Mouse (Mus musculus) MN1 (cell line): Measurements from ENCODE around the gene Armh2.

Experiments used
- DNase-seq: peaks from one replicate; pipeline ENCODE4 v3.0.0-alpha.2; 2016; ENCODE audit warnings: low spot score

Armh2 gene

GRCm38 (mm10) chr13:24741028-24741427 lies at the start of gene Armh2:
Gene Armh2 (plus strand): TSS chr13:24741232.
- no peak for DNase-seq

DNA sequence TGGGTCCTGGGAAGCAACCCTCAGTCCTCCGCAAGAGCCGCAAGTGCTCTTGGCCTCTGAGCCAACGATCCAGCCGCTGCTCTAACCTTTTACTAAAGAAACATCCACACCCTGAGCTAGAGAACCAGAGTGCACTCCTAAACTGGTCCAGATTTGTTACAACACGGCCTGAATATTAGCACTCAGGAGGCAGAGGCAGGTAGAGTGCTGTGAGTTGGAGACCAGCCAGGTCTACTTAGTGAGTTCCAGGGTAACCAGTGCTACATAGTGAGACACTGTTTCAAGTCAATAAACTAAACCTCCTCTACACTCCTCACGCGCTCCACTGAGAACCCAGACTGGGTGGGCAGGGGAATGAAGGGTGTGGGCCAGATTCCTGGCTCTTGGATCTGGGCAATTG lies 47.7 kb upstream of the Armh2 start:
- DNase-seq = no peak

DNA sequence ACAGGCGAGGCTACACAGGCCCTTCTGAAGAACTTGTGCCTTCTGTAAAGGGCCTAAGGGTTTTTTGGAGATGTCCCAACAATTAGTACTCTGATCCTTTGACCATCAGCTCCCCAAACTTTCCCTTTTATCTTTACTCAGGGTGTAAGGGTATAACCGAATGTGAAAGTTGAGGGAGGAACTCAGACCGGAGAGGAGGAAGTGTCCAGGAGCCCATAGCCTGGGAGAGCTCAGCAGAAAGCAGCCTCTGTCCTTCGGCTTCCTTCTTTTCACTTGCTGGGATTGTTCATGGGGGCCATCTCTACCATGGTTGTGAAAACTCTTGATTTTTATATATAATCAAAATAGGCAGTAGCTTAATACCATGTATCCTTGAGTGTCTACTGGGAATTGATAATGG lies 42.3 kb upstream of the Armh2 start:
- no peak for DNase-seq

DNA sequence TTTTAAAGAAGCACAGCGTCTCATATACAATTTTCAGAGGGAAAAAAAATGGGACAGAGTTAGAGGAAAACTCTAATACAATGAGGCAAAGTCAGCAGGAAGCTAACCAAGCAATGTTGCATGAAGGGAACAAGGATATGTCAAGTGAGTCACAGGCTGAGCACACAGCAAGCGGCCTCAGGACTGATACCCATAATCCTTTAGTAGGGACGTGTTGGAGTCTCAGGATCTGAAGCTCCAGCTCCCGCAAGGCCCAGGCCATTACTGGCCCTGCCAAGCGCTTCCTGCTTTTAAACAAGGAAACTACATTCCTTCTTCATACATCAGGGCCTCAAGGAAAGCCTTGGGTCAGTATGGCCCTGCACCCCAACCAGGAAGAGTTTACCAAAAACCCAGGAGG lies 38.9 kb upstream of the Armh2 start:
- no peak for DNase-seq

- DNase-seq = no peak
Observed at GRCm38 (mm10) chr13:24709656-24710396, 31.2 kb upstream of the Armh2 start.

DNA sequence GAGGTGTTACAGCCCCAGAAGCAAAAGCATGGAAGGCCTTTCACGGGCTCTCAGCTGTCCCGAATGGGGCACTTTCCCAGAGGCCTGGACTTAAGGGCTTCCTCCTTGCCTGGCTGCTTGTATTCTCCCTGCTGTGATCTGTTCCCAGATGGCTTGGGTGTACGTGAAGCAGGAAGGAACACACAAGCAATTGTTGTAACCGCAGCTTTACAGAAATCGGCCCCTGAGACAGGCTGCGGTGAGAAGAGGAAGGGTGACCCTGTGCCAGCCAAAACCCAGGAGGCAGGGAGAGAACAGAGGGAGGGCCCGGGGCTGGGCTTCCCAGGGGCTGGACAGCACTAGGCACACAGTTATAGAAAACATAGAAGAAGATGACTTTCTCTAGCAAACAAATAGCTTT lies 30.1 kb upstream of the Armh2 start:
- no peak for DNase-seq

DNA sequence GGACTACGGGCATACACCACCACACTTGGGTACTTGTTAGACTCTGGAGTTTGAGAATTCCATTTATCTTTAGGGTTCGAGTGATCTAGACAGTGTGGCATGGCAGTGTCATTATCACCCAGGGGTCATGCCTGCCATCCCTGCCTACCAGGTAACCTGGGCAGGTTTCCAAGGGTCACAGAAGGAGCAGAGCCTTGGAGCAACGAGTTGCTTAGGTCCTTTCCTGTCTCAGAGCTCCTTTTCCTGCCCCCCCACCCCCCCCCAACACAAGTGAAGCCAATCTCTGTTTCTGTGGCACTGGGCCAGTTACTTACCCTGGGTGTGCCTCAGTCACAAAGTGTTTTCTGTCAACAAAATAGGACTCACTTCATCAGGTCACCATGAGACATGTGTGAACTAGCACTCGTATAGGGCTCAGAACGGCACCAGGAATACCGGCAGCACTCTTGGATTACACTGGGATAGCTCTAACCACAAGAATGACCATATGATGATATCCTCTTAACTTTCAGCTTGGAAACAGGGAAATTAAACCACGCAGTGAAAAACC lies 28.4 kb upstream of the Armh2 start:
- DNase-seq = no peak

- DNase-seq = peak; percentile 77
Observed at GRCm38 (mm10) chr13:24713434-24714000, 27.5 kb upstream of the Armh2 start.

DNA sequence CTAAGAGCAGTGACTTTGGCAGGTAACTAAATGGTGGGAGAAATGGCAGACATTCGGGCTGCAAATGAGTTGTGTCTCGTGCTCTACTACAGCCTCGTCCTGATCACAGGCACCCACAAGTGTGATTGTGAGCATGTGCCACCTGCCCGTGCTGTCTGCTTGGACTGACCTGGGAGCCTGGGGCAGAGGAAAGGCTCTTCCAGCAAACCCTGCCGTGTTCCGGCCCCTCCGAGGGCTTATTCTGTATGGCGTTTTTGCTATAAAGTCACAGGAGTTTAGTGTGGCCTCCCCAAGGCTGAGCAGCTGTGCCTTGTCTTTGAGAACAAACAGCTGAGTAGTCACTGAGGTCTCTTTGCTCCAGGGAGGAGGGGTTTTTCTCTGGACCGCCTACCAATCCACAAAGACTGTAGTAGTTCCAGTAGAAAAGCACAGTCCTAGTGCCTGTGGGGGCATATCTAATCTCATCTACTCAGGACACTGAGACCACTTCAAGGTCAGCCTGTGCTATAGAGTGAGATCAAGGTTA lies 26.6 kb upstream of the Armh2 start:
- no peak for DNase-seq

- no peak for DNase-seq
Observed at GRCm38 (mm10) chr13:24715601-24716000, 25.4 kb upstream of the Armh2 start.

GRCm38 (mm10) chr13:24716441-24716840 lies 24.6 kb upstream of the Armh2 start:
- DNase-seq = no peak

GRCm38 (mm10) chr13:24717677-24718076 lies 23.4 kb upstream of the Armh2 start:
- no peak for DNase-seq

GRCm38 (mm10) chr13:24721502-24721901 lies 19.5 kb upstream of the Armh2 start:
- DNase-seq = no peak

GRCm38 (mm10) chr13:24723699-24724394 lies 17.2 kb upstream of the Armh2 start:
- no peak for DNase-seq

GRCm38 (mm10) chr13:24724395-24724759 lies 16.7 kb upstream of the Armh2 start:
- DNase-seq = no peak

- DNase-seq = no peak
Observed at GRCm38 (mm10) chr13:24729128-24729527, 11.9 kb upstream of the Armh2 start.

GRCm38 (mm10) chr13:24734502-24734901 lies 6.5 kb upstream of the Armh2 start:
- no peak for DNase-seq

GRCm38 (mm10) chr13:24735608-24736131 lies 5.4 kb upstream of the Armh2 start:
- no peak for DNase-seq

DNA sequence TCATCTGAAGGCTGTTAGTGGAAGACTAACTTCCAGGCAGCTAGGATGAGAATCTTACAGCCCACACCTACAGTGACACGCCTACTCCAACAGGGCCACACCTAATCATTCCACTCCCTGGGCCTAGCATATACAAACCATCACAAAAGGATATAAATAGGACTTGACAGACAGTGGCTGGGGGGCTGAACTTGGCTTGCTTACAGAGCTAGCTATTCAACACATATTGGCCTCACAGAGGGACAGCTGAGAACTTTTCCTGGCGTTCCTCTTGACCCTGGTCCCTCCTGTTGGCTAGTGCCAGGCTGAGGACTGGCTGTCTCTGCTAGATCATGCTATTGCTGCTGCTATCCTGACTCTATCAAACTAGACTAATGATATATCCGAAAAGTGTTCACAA lies 6.8 kb downstream of the Armh2 start:
- no peak for DNase-seq

DNA sequence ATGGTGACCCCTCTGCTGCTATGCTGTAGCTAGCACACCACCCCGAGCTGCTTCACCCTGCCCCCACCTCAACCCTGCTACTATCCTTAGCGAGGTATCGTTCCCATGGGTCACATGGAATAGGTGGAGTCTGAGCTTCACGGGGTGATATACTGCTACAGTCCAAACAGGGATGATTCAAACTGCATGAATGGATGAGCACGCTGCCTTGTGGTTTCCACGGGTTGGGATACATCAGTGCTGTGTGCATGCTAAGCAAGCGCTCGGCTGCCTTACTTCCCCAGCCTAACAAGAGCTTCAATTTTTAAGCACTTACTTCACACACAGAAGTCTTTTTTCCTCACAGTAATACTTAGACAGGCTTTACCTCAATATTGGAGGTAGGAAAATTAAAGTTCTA lies 9.8 kb downstream of the Armh2 start:
- DNase-seq = no peak

GRCm38 (mm10) chr13:24751396-24751795 lies 10.4 kb downstream of the Armh2 start:
- no peak for DNase-seq

DNA sequence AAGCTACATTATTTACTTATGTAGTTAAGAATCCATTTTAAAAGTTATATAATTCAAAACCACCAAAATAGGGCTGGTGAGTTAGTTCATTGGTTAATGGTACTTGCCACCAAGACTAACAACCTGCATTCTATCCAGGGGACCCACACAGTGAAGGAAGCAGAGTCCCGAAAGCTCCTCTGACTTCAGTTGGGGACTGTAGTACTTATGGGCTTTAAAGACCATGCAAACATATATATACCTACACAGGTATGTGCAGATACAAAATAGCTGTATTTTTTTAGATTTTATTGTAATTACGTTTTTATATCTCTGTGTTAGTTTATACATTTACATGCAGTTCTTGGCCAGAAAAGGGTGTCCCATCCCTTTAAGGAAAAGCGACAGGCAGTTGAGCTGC lies 15.7 kb downstream of the Armh2 start:
- DNase-seq = no peak
